Mouse (Mus musculus) thymus, adult 2 months (tissue): Measurements from ENCODE around the gene Gm20388. TPM values are rescaled to one million over a fixed set of nuclear protein-coding genes. Genes with fewer than 3 reads are reported as not detected.

Experiments used
- DNase-seq: peaks from one replicate; pipeline ENCODE4 v3.0.0; 2021
- H3K27ac ChIP-seq: fragments of 200-500 bp; 2 replicates; pipeline ENCODE4 v1.5.1; 2012; ENCODE audit warnings: low read length, control low read depth; ENCODE audit not compliant: control insufficient read depth, insufficient read depth
- H3K27me3 ChIP-seq: fragments of 200-500 bp; 2 replicates; pipeline ENCODE4 v1.6.1; 2012; ENCODE audit warnings: mild to moderate bottlenecking, low read length, moderate library complexity, mixed read lengths; ENCODE audit not compliant: control insufficient read depth, insufficient read depth
- H3K36me3 ChIP-seq: fragments of 200-500 bp; 2 replicates; pipeline ENCODE4 v1.6.1; 2012; ENCODE audit warnings: mild to moderate bottlenecking, low read length, moderate library complexity; ENCODE audit not compliant: control insufficient read depth, insufficient read depth
- H3K4me1 ChIP-seq: fragments of 200-500 bp; replicated peaks from 2 replicates; pipeline ENCODE4 v1.6.1; 2012; ENCODE audit warnings: low read length; ENCODE audit not compliant: control insufficient read depth, insufficient read depth
- H3K4me3 ChIP-seq: fragments of 200-500 bp; 2 replicates; pipeline ENCODE4 v1.5.1; 2012; ENCODE audit warnings: mild to moderate bottlenecking, low read length, control low read depth, moderate library complexity; ENCODE audit not compliant: control insufficient read depth, insufficient read depth
- CTCF ChIP-seq: fragments of 200-500 bp; IDR thresholded peaks from 2 replicates; pipeline ENCODE4 v1.5.1; 2012; ENCODE audit warnings: mild to moderate bottlenecking, control low read depth, low read length, moderate library complexity, borderline replicate concordance; ENCODE audit not compliant: control insufficient read depth, poor library complexity, insufficient read depth; ENCODE audit errors: extremely low read depth
- POLR2A ChIP-seq: fragments of 200-500 bp; IDR thresholded peaks from 2 replicates; pipeline ENCODE4 v1.6.1; 2012; ENCODE audit warnings: mild to moderate bottlenecking, low read length, control low read depth, moderate library complexity; ENCODE audit not compliant: control insufficient read depth, poor library complexity, insufficient read depth; ENCODE audit errors: extremely low read depth
- WGBS: fragments of 180-500 bp; shearing (Covaris S2); methylation state at CpG from one replicate; pipeline ENCODE4 v1.1.7; 2018; 5-methylcytosine and 5-hydroxymethylcytosine counted together
- polyA plus RNA-seq: library from polyadenylated mRNA; depleted of rRNA; stranded (reverse); fragments of >200 nt; gene quantifications from 2 replicates; pipeline ENCODE4 v1.2.3, GENCODE M21; 2012

Gene Gm20388
- polyA plus RNA-seq, 1 experiment: 103 TPM

DNA sequence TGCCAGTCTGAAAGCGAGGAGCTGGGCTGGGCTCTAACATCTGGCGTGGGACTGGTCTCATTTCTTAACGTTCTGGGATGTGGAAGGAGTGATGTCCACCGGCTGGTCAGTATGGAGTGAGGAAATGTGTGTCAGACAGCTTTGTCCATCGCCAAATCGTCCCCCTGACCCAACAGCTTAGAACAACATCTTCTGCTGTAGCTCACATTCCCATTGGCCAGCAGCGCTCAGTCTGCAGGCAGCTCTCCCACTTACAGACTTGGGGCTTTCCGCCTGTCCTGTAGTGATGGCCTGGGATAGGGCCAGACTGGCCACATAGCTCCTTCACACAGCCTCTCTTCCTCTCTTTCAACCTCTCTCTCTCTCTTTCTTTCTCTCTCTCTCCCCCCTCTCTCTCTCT is 1568.5 kb downstream of the Gm20388 start:
- no peaks in the 10 kb centered on the region for H3K36me3 ChIP-seq
- no peak overlapping the region for H3K4me3 ChIP-seq
- 84% methylated on average over 8 of the region's 8 CpGs for WGBS
- H3K27ac ChIP-seq: no peak overlapping the region
- TF ChIP-seq POLR2A (no peak), CTCF (no peak)
- 0 out of 2 replicates have a peak, but pooled peaks cover 2% of the 10 kb centered on the region for H3K27me3 ChIP-seq
- no peaks in the 10 kb centered on the region for H3K4me1 ChIP-seq
- DNase-seq: no peak

DNA sequence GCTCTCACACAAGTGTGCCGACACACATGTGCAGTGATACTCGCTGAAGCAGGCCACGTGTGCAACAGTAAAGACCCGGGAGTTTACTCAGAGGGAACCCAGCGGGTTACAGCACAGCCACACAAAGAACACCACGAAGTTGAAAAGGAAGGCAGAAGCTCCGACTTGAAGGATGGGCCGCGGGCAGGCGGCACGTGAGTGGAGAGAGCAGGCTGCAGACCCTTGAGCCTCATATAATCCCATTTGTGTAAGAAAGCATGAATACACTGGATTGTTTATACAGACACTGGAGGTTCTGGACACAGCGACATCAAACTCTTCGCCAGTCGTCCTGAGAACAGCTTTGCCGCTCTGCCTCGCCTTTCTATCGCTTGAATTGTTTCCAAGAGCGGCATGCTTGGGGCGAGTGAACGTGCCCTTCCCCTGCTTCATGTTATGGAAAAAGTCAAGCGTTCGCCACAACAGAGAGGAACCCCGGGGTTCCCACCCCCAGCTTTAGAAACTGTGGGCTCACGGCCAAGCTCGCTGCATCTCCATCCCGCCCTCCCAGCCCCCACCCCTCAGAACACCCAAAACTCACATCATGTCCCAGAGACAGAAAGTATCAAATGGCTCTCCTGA is 1569.9 kb downstream of the Gm20388 start:
- DNase-seq: no peak
- Histone ChIP-seq H3K36me3 (no peaks in the 10 kb centered on the region), H3K4me3 (no peak overlapping the region), H3K27me3 (no peaks in the 10 kb centered on the region), H3K4me1 (no peaks in the 10 kb centered on the region), H3K27ac (no peak overlapping the region)
- no peak for TF ChIP-seq CTCF
- TF ChIP-seq POLR2A: no peak
- WGBS: 80% methylated on average over 26 of the region's 26 CpGs

DNA sequence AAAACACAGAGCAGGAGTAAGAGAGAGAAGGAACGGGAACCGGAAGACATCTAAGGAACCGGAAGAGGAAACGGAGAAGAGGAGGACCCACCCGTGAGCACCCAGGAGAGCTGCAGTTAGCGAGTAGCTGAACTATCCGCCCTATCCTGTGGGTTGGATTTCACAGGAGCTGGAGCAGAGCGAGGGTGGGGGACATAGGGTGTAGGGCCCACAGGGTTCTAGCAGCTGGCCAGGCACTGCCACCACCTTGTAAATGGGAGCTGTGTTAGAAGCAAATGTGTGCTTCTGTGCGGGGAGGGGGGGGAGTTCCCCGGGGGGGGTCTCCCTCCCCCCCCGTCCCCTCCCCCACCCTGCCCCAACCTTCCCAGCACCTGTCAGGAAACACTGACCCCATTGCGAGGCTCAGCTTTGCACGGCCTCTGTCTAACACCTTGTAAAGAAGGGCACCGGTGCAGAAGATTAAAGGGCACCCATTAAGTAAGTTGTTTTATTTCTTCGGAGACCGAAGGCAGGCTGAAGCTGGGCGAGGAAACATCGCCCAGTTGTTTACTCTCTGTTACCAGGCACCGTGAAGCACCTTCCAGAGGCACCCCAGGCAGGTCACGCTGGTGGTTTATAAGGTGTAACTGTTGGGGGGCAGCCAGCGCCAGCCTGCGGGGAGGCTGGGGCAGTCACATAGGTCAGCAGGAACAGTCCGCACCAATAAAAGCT is 1573.6 kb downstream of the Gm20388 start:
- no peak overlapping the region for H3K27ac ChIP-seq
- no peak overlapping the region for H3K4me3 ChIP-seq
- no peaks in the 10 kb centered on the region for H3K27me3 ChIP-seq
- TF ChIP-seq POLR2A: no peak
- TF ChIP-seq CTCF: no peak
- H3K36me3 ChIP-seq: no peaks in the 10 kb centered on the region
- whole genome bisulfite sequencing: 62% methylated on average over 23 of the region's 23 CpGs
- no peak for DNase-seq
- no peaks in the 10 kb centered on the region for H3K4me1 ChIP-seq

DNA sequence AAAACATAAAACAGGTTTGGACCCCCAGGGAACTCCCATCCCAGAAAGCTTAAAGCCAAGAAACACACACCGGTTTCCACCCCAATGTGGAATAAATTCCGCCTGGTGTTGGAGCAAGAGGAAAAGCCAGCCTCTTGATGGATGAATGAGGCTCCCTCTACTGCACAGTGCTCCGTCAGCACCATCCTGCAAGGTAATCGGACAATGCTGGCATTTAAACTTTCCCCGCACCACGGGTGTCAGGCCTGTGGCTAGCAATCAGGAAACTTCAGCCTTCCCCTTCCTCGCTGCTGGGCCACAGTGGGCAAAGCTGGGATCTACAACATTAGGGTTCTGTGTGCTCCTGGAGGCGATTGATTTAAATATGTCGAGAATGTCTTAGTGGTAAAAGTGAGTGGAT is 1581.0 kb downstream of the Gm20388 start:
- Histone ChIP-seq H3K4me3 (no peak overlapping the region), H3K36me3 (no peaks in the 10 kb centered on the region), H3K4me1 (no peaks in the 10 kb centered on the region), H3K27ac (no peak overlapping the region), H3K27me3 (no peaks in the 10 kb centered on the region)
- WGBS: 57% methylated on average over 9 of the region's 9 CpGs
- no peak for TF ChIP-seq POLR2A
- TF ChIP-seq CTCF: no peak
- no peak for DNase-seq

DNA sequence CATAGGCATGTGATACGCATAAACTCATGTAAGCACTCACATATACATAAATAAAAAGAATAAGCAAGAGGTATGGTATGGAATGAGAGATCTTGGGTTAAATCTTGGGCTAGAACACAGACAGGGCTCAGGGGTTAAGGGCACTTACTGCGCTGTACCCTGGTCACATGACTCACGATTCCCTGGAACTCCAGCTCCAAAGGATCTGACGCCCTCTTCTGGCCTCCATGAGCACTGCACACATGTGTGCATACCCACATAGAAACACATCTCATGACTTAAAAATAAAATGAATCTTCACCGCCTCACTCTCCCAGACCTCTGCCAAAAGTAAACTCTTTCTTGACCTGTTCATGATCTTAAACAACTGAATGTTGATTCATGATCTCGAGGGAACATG is 1587.0 kb downstream of the Gm20388 start:
- Histone ChIP-seq H3K4me1 (no peaks in the 10 kb centered on the region), H3K36me3 (no peaks in the 10 kb centered on the region), H3K4me3 (no peak overlapping the region), H3K27ac (no peak overlapping the region), H3K27me3 (no peaks in the 10 kb centered on the region)
- 85% methylated on average over 6 of the region's 6 CpGs for WGBS
- DNase-seq: no peak
- no peak for TF ChIP-seq POLR2A
- TF ChIP-seq CTCF: no peak

DNA sequence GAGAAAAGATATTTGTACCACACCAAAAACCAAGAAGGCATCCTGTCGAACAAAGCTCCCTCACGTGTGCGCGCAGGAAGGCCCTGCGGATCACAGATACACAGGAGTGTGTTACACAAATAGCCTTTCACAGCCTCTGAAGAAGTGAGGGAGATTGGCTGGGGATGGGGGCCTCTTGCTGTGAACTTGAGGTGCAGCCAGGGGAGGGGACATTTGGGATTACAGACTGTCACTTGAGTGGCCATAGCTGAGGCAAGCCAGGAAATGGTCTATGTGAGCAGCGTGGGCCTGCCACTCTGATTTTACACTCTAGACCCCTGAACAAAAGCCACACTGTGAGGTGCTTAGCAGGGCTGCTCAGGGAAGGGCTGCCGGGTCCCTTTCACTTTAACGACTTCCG is 1601.1 kb downstream of the Gm20388 start:
- WGBS: 63% methylated on average over 9 of the region's 9 CpGs
- H3K27me3 ChIP-seq: no peaks in the 10 kb centered on the region
- H3K36me3 ChIP-seq: no peaks in the 10 kb centered on the region
- TF ChIP-seq POLR2A (no peak), CTCF (no peak)
- no peak overlapping the region for H3K27ac ChIP-seq
- H3K4me1 ChIP-seq: no peaks in the 10 kb centered on the region
- no peak overlapping the region for H3K4me3 ChIP-seq
- no peak for DNase-seq
